Mouse (Mus musculus): ENCODE measurements around the gene Glb1l. TPM values are rescaled to one million over a fixed set of nuclear protein-coding genes. Genes with fewer than 3 reads are reported as not detected.

Glb1l gene
- total and polyA plus RNA-seq, 3 experiments, result 7.6 to 13.0 TPM; not detected in 1

GRCm38 (mm10) chr1:75190577-75190976, 20.0 kb downstream of the Glb1l start:
- Histone ChIP-seq H3K36me3 (ENCODE audit: control insufficient read depth in 1 of 2, insufficient read depth in 2 of 2, low read length in 2 of 2) (peaks cover 0 to 31% of the 10 kb centered on the region in 2 experiments; a peak in 2 of 4 replicates), H3K27ac (ENCODE audit: control insufficient read depth, low read depth, low read length) (no peak overlapping the region), H3K4me1 (ENCODE audit: control insufficient read depth in 1 of 2, insufficient read depth in 2 of 2, low read length in 2 of 2) (peaks cover 3 to 32% of the 10 kb centered on the region in 2 experiments; a peak in 3 of 4 replicates), H3K79me2 (ENCODE audit: control insufficient read depth, insufficient read depth, low read length, poor library complexity) (peaks cover 9% of the 10 kb centered on the region), H3K9me3 (replicated peaks; ENCODE audit: insufficient read depth, low read length) (no peaks in the 10 kb centered on the region), H3K9ac (ENCODE audit: control insufficient read depth, low read depth, low read length, poor library complexity, severe bottlenecking) (no peak overlapping the region), H3K27me3 (ENCODE audit: control insufficient read depth in 1 of 2, insufficient read depth in 2 of 2, low read length in 2 of 2) (no peaks in the 10 kb centered on the region), H3K4me3 (ENCODE audit: control insufficient read depth in 1 of 2, insufficient read depth in 1 of 2, low read depth in 2 of 2, low read length in 2 of 2) (no peak overlapping the region)
- peak; percentile 20 for DNase-seq (ENCODE audit: low read depth, low spot score)
- TF ChIP-seq EP300 (IDR thresholded peaks at IDR 0.05; ENCODE audit: low read depth in 1 of 2, low read length in 2 of 2), result no peak
- no peak for TF ChIP-seq NRF1 (IDR thresholded peaks at IDR 0.05; ENCODE audit: insufficient read depth, low read depth, low read length, poor library complexity, severe bottlenecking)
- peak; percentile 31 for TF ChIP-seq TAL1 (IDR thresholded peaks at IDR 0.05; ENCODE audit: low read length)
- TF ChIP-seq E2F4 (IDR thresholded peaks at IDR 0.05; ENCODE audit: borderline replicate concordance, low read depth, low read length), result no peak
- no peak for TF ChIP-seq SMC3 (IDR thresholded peaks at IDR 0.05; ENCODE audit: low read depth, low read length)
- no peak for TF ChIP-seq RCOR1 (IDR thresholded peaks at IDR 0.05; ENCODE audit: low read depth, low read length)
- no peak for TF ChIP-seq CHD1 (IDR thresholded peaks at IDR 0.05; ENCODE audit: low read depth, low read length)
- no peak for TF ChIP-seq POLR2AphosphoS5 (IDR thresholded peaks at IDR 0.05; ENCODE audit: borderline replicate concordance, low read depth, low read length)
- no peak for TF ChIP-seq JUND (IDR thresholded peaks at IDR 0.05; ENCODE audit: low read depth, low read length)
- no peak for TF ChIP-seq NELFE (IDR thresholded peaks at IDR 0.05; ENCODE audit: low read depth, low read length)
- no peak for TF ChIP-seq POLR2AphosphoS2 (IDR thresholded peaks at IDR 0.05; ENCODE audit: low read length)
- TF ChIP-seq KAT2A (conservative IDR thresholded peaks at IDR 0.05; ENCODE audit: low read depth, low read length), result no peak
- TF ChIP-seq MYC (IDR thresholded peaks at IDR 0.05; ENCODE audit: low read depth, low read length), result no peak
- no peak for TF ChIP-seq TBP (IDR thresholded peaks at IDR 0.05; ENCODE audit: low read depth, low read length)
- no peak for TF ChIP-seq HCFC1 (IDR thresholded peaks at IDR 0.05; ENCODE audit: low read depth, low read length)
- TF ChIP-seq GATA1 (IDR thresholded peaks at IDR 0.05; ENCODE audit: low read depth, low read length), result no peak
- peak; percentile 40; the same call in 1 of the 2 replicates for TF ChIP-seq MXI1 (IDR thresholded peaks at IDR 0.05; ENCODE audit: low read depth, low read length)
- peak; percentile 69 for TF ChIP-seq MAX (IDR thresholded peaks at IDR 0.05; ENCODE audit: low read length)
- no peak for TF ChIP-seq CTCF (IDR thresholded peaks at IDR 0.05 in 2 of 3, conservative IDR thresholded peaks at IDR 0.05 in 1 of 3; ENCODE audit: control insufficient read depth in 1 of 3, insufficient read depth in 1 of 3, low read depth in 2 of 3, low read length in 3 of 3, poor library complexity in 1 of 3, severe bottlenecking in 1 of 3)
- peak; percentile 45; the same call in 1 of the 2 replicates for TF ChIP-seq SIN3A (IDR thresholded peaks at IDR 0.05; ENCODE audit: low read length)
- TF ChIP-seq ZNF384 (IDR thresholded peaks at IDR 0.05; ENCODE audit: low read depth, low read length), result no peak
- TF ChIP-seq TCF12 (IDR thresholded peaks at IDR 0.05; ENCODE audit: low read depth, low read length), result no peak
- TF ChIP-seq MEF2A (IDR thresholded peaks at IDR 0.05; ENCODE audit: extremely low read depth, insufficient replicate concordance, low read depth, low read length, poor library complexity, severe bottlenecking), result no peak
